Mouse (Mus musculus) spleen, adult 2 months (tissue): ENCODE data around the gene Naaa. TPM values are rescaled to one million over a fixed set of nuclear protein-coding genes. Genes with fewer than 3 reads are reported as not detected.

ENCODE experiments used
- DNase-seq, 2 experiments: peaks; one replicate each; pipeline versions ENCODE4 v3.0.0 to v3.0.0-alpha.2; 2012 to 2021; ENCODE audit warnings: low spot score in 2 of 2, low read depth in 1 of 2
- H3K27ac ChIP-seq: fragments of 200-500 bp; 2 replicates; pipeline ENCODE4 v1.5.1; 2012; ENCODE audit warnings: low read length, inconsistent platforms; ENCODE audit not compliant: insufficient read depth
- H3K27me3 ChIP-seq: fragments of 200-500 bp; 2 replicates; pipeline ENCODE4 v1.6.1; 2012; ENCODE audit warnings: mild to moderate bottlenecking, moderate library complexity, low read length, inconsistent platforms; ENCODE audit not compliant: control insufficient read depth, insufficient read depth
- H3K36me3 ChIP-seq: fragments of 200-500 bp; 2 replicates; pipeline ENCODE4 v1.6.1; 2012; ENCODE audit warnings: mild to moderate bottlenecking, low read length, inconsistent platforms; ENCODE audit not compliant: control insufficient read depth, insufficient read depth
- H3K4me1 ChIP-seq: fragments of 200-500 bp; 2 replicates; pipeline ENCODE4 v1.6.1; 2011; ENCODE audit warnings: inconsistent platforms; ENCODE audit not compliant: control insufficient read depth, insufficient read depth, insufficient read length
- H3K4me3 ChIP-seq: fragments of 200-500 bp; 2 replicates; pipeline ENCODE4 v1.5.1; 2011; ENCODE audit warnings: mild to moderate bottlenecking, inconsistent platforms; ENCODE audit not compliant: insufficient read depth, insufficient read length; ENCODE audit errors: extremely low read depth
- CTCF ChIP-seq: fragments of 200-500 bp; IDR thresholded peaks from 2 replicates; pipeline ENCODE4 v1.5.1; 2011; ENCODE audit warnings: mild to moderate bottlenecking, inconsistent platforms; ENCODE audit not compliant: insufficient read depth, insufficient read length, insufficient replicate concordance; ENCODE audit errors: extremely low read depth
- POLR2A ChIP-seq: fragments of 200-500 bp; IDR thresholded peaks from 2 replicates; pipeline ENCODE4 v1.6.1; 2011; ENCODE audit warnings: low read depth, low read length, inconsistent platforms
- WGBS: fragments of 180-500 bp; shearing (Covaris S2); methylation state at CpG from one replicate; pipeline ENCODE4 v1.1.7; 2018; 5-methylcytosine and 5-hydroxymethylcytosine counted together
- polyA plus RNA-seq: library from polyadenylated mRNA; depleted of rRNA; stranded (reverse); fragments of >200 nt; gene quantifications from 2 replicates; pipeline ENCODE4 v1.2.3, GENCODE M21; 2012

Gene Naaa
- polyA plus RNA-seq, 1 experiment, result 65.5 TPM

DNA sequence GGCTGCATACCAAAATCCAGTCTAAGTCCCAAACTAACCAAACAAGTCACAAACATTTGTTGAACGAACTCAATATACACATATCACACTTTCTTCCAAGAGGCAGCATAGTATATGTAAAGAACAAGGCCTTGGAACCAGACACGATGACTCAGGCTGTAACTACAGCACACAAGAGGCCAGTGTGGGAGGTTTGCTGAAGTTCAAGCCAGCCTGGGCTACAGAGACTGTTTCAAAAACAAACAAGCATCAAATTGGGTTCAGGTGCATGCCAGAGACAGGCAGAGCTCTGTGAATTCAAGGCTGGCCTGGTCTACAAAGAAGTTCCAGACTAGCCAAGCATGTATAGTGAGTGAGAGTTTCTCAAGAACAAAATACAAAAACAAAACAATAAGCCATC is 16.6 kb upstream of the Naaa start:
- no peak overlapping the region for H3K27ac ChIP-seq
- no peak overlapping the region for H3K4me3 ChIP-seq
- no peak for DNase-seq
- H3K4me1 ChIP-seq, result no peaks in the 10 kb centered on the region
- H3K36me3 ChIP-seq, result peaks cover 34% of the 10 kb centered on the region
- TF ChIP-seq CTCF, result no peak
- no peak for TF ChIP-seq POLR2A
- 92% methylated on average over 2 of the region's 2 CpGs for WGBS
- H3K27me3 ChIP-seq, result no peaks in the 10 kb centered on the region

- DNase-seq, result no peak
- Histone ChIP-seq H3K27ac (no peak overlapping the region), H3K36me3 (peaks cover 40% of the 10 kb centered on the region), H3K27me3 (no peaks in the 10 kb centered on the region), H3K4me1 (no peaks in the 10 kb centered on the region), H3K4me3 (no peak overlapping the region)
- WGBS, result 94% methylated on average over 6 of the region's 6 CpGs
- TF ChIP-seq POLR2A (no peak), CTCF (no peak)
Observed at GRCm38 (mm10) chr5:92291652-92292414, 13.9 kb upstream of the Naaa start.

DNA sequence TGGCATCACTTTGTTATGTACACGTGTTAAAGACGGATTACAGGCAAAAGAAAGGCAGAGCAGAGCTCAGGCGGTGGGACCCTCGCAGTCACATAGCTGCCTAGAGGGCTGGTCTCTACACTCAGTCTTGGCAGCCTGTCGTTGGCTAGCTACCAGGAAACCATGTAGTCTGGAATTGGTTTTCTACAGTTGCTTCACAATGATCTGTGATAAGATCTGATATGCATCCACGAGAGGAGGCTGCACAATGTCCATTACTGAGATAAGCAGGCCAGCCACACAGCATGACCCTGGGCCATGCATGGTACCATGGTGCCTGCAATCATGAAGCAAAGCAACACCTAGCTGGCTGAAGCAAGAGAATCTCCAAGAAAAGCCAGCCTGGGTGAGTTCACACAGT is 9.9 kb upstream of the Naaa start:
- H3K27me3 ChIP-seq, result no peaks in the 10 kb centered on the region
- H3K4me1 ChIP-seq, result no peaks in the 10 kb centered on the region
- no peak overlapping the region for H3K27ac ChIP-seq
- peaks cover 32% of the 10 kb centered on the region for H3K36me3 ChIP-seq
- no peak for DNase-seq
- TF ChIP-seq CTCF (no peak), POLR2A (no peak)
- 90% methylated on average over 6 of the region's 6 CpGs for WGBS
- no peak overlapping the region for H3K4me3 ChIP-seq

DNA sequence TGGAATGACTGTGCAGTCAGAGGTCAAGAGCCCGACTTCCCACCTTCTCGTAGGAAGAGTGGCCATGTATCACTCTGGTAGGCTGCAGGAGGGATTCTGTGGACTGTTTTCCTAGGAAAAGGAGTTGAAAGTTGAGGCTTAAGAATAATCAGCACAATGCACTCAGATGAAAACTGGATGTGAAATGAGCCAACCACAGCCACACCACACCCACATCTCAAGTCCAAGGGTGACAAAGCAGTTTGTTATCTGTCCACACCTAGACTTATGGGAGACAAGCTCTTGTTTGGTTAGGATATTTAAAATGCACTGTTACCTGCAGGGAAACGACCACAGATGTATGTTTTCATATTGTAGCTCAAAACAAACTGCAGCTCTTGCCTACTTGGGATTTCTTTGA is 5.1 kb upstream of the Naaa start:
- Histone ChIP-seq H3K27ac (no peak overlapping the region), H3K27me3 (no peaks in the 10 kb centered on the region), H3K36me3 (peaks cover 11% of the 10 kb centered on the region), H3K4me1 (peaks cover 15% of the 10 kb centered on the region; the same call in 1 of the 2 replicates), H3K4me3 (no peak overlapping the region)
- no peak for TF ChIP-seq POLR2A
- no peak for TF ChIP-seq CTCF
- 49% methylated on average over 3 of the region's 3 CpGs for WGBS
- DNase-seq, result no peak

DNA sequence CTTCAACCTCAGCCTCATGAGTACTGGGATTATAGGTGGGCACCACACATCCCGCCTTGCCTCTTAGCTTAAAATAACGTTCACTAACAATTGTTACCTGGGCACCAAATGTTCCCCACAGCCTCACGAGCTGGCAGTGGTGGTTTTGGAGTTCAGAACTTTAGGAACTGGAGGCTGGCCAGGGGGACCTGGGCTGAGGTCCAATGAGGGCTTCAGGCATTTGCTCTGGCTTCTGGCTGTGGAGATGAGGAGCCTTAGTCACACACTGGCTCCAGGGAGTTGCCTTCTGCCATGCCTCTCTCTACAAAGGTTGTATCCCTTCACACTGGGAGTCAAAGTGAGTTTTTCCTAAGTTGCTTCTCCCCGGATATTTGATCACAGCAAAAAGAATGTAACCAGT is 4.6 kb upstream of the Naaa start:
- WGBS, result 82% methylated on average over 4 of the region's 4 CpGs
- no peak for TF ChIP-seq POLR2A
- no peak for TF ChIP-seq CTCF
- H3K36me3 ChIP-seq, result peaks cover 6% of the 10 kb centered on the region
- DNase-seq, result no peak
- H3K27me3 ChIP-seq, result no peaks in the 10 kb centered on the region
- no peak overlapping the region for H3K4me3 ChIP-seq
- H3K27ac ChIP-seq, result no peak overlapping the region
- H3K4me1 ChIP-seq, result peaks cover 15% of the 10 kb centered on the region; the same call in 1 of the 2 replicates

GRCm38 (mm10) chr5:92278942-92279537 is 1.1 kb upstream of the Naaa start:
- Histone ChIP-seq H3K4me1 (peaks cover 15% of the 10 kb centered on the region; the same call in 1 of the 2 replicates), H3K4me3 (no peak overlapping the region), H3K27me3 (no peaks in the 10 kb centered on the region), H3K36me3 (no peaks in the 10 kb centered on the region), H3K27ac (peak overlapping the region; percentile 75)
- TF ChIP-seq POLR2A (no peak), CTCF (no peak)
- WGBS, result 23% methylated on average over 10 of the region's 10 CpGs
- DNase-seq, result peak; percentile 68 to 69

GRCm38 (mm10) chr5:92270496-92270895 is 7.5 kb downstream of the Naaa start:
- WGBS, result 68% methylated on average over 7 of the region's 7 CpGs
- no peak for DNase-seq
- no peak overlapping the region for H3K27ac ChIP-seq
- no peaks in the 10 kb centered on the region for H3K4me1 ChIP-seq
- H3K27me3 ChIP-seq, result no peaks in the 10 kb centered on the region
- H3K36me3 ChIP-seq, result peaks cover 18% of the 10 kb centered on the region
- TF ChIP-seq POLR2A (no peak), CTCF (no peak)
- H3K4me3 ChIP-seq, result no peak overlapping the region
